In the genomic region with DNA sequence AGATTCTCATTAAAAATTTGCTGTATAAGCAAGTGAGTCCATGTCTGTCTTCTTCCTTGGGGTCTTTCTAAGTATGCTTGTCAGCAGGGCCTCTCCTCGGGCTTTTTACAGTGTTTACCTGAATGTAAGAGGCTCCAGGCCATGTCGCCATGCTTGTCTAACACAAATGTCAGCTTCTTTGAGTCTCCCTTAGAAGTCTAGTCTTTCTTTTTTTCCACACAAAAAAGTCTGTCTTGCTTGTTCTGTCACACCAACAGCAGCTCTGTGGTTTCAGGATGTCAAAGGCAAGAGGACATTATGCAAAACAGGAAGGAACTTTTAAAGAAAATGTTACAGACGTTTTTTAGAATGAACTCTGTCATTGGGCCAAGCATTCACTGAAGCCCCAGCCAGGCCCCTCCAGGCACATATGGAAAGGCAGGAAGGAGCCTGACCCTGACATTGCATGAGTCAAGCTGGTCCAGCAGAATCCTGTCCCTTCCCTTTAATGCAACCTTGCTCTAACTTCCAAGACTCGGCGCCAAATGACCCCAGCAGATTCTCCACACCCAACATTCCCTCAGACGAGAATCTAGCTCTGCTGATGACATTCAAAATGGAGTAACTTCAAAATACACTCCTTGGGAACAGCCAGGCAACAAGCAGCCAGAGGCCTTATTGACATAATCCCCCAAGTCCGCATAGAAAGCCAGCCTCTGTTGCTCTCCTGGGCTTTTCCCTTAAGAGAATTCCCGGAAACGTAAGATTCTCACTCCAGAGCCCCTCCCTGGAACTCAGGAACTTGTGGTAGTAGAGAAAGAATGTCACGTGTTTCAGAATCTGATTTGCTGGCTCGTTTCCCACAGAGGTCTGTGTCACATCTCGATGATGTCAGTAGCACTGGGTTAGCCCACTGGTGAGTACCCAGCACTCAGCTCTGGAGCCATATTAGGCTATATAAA, we compare ENCODE assay signal across 8 mouse cellular contexts. TPM values are rescaled to one million over a fixed set of nuclear protein-coding genes. Genes with fewer than 3 reads are reported as not detected.
DNase-seq lines count a peak whose midpoint lies in the region; ATAC-seq and TF ChIP-seq lines count a peak whose summit lies in the region.

No protein-coding gene starts in this region.

- peak overlapping the region; percentile 57; the same call in 1 of the 2 replicates for H3K27ac ChIP-seq in thymus, adult 2 months (ENCODE audit: control insufficient read depth, insufficient read depth, low read length)
- 0 out of 2 replicates have a peak overlapping the region, but pooled peaks have one; percentile 16 for H3K27ac ChIP-seq in embryonic facial prominence, embryonic 11.5 days (replicated peaks; ENCODE audit: low read depth, low read length)
- H3K27ac ChIP-seq in limb, embryonic 12.5 days = peak overlapping the region; percentile 72
- peak overlapping the region; percentile 12; the same call in 1 of the 2 replicates for H3K27ac ChIP-seq in midbrain, embryonic 16.5 days (ENCODE audit: low read length)

- no peak for TF ChIP-seq CTCF in thymus, adult 2 months (IDR thresholded peaks at IDR 0.05; ENCODE audit: borderline replicate concordance, control insufficient read depth, extremely low read depth, insufficient read depth, low read length, poor library complexity)

- no peaks in the 10 kb centered on the region for H3K9me3 ChIP-seq in embryonic facial prominence, embryonic 11.5 days (replicated peaks; ENCODE audit: control insufficient read depth, low read length)
- no peaks in the 10 kb centered on the region for H3K9me3 ChIP-seq in limb, embryonic 12.5 days
- no peaks in the 10 kb centered on the region for H3K9me3 ChIP-seq in midbrain, embryonic 16.5 days (replicated peaks; ENCODE audit: control insufficient read depth, low read length, poor library complexity, severe bottlenecking)

- WGBS in thymus, adult 2 months = 37% methylated on average over 12 of the region's 12 CpGs
- WGBS in embryonic facial prominence, embryonic 11.5 days = 46% methylated on average over 12 of the region's 12 CpGs
- WGBS in limb, embryonic 12.5 days = 65% methylated on average over 12 of the region's 12 CpGs
- 48% methylated on average over 12 of the region's 12 CpGs for WGBS in midbrain, embryonic 16.5 days

- peaks cover 39% of the 10 kb centered on the region for H3K4me1 ChIP-seq in thymus, adult 2 months (replicated peaks; ENCODE audit: control insufficient read depth, insufficient read depth, low read length)
- no peaks in the 10 kb centered on the region for H3K4me1 ChIP-seq in embryonic facial prominence, embryonic 11.5 days (ENCODE audit: control insufficient read depth, insufficient read depth, low read length)
- H3K4me1 ChIP-seq in limb, embryonic 12.5 days (replicated peaks) = peaks cover 35% of the 10 kb centered on the region
- H3K4me1 ChIP-seq in midbrain, embryonic 16.5 days (ENCODE audit: control insufficient read depth, insufficient read depth, low read length) = no peaks in the 10 kb centered on the region; the same call in 1 of the 2 replicates

- no peaks in the 10 kb centered on the region for H3K27me3 ChIP-seq in thymus, adult 2 months (ENCODE audit: control insufficient read depth, insufficient read depth, low read length)
- H3K27me3 ChIP-seq in embryonic facial prominence, embryonic 11.5 days (ENCODE audit: control insufficient read depth, insufficient read depth, low read length) = no peaks in the 10 kb centered on the region
- H3K27me3 ChIP-seq in limb, embryonic 12.5 days = no peaks in the 10 kb centered on the region
- no peaks in the 10 kb centered on the region for H3K27me3 ChIP-seq in midbrain, embryonic 16.5 days (ENCODE audit: control insufficient read depth, insufficient read depth, low read depth, low read length)

- H3K4me3 ChIP-seq in thymus, adult 2 months (ENCODE audit: control insufficient read depth, insufficient read depth, low read length) = no peak overlapping the region
- H3K4me3 ChIP-seq in embryonic facial prominence, embryonic 11.5 days (ENCODE audit: low read depth, low read length) = no peak overlapping the region
- H3K4me3 ChIP-seq in limb, embryonic 12.5 days (replicated peaks) = no peak overlapping the region
- H3K4me3 ChIP-seq in midbrain, embryonic 16.5 days (ENCODE audit: low read depth, low read length) = no peak overlapping the region

- H3K36me3 ChIP-seq in thymus, adult 2 months (ENCODE audit: control insufficient read depth, insufficient read depth, low read length) = no peaks in the 10 kb centered on the region
- no peaks in the 10 kb centered on the region for H3K36me3 ChIP-seq in embryonic facial prominence, embryonic 11.5 days (replicated peaks; ENCODE audit: control insufficient read depth, insufficient read depth, low read depth, low read length)
- H3K36me3 ChIP-seq in limb, embryonic 12.5 days = 0 out of 2 replicates have a peak, but pooled peaks cover 5% of the 10 kb centered on the region
- no peaks in the 10 kb centered on the region; the same call in 1 of the 2 replicates for H3K36me3 ChIP-seq in midbrain, embryonic 16.5 days (ENCODE audit: control insufficient read depth, insufficient read depth, low read length)

- no peak for DNase-seq in thymus, adult 2 months
- no peak for DNase-seq in thymus, postnatal 36 days
- DNase-seq in embryonic facial prominence, embryonic 11.5 days (ENCODE audit: low spot score) = peak; percentile 31
- peak; percentile 83 to 86 for DNase-seq in heart, postnatal 10 days
- no peak for DNase-seq in layer of hippocampus, adult 11-12 months (ENCODE audit: low spot score)
- no peak for DNase-seq in cerebellum, postnatal 36 days

- intact Hi-C loops in heart, postnatal 10 days (cut with DNase I) = no loop called here

- H3K9ac ChIP-seq in embryonic facial prominence, embryonic 11.5 days (replicated peaks; ENCODE audit: low read length) = no peak overlapping the region
- no peak overlapping the region for H3K9ac ChIP-seq in limb, embryonic 12.5 days (replicated peaks)
- no peak overlapping the region for H3K9ac ChIP-seq in midbrain, embryonic 16.5 days (ENCODE audit: low read depth, low read length)

- no peak overlapping the region for H3K4me2 ChIP-seq in embryonic facial prominence, embryonic 11.5 days (ENCODE audit: low read depth, low read length)
- no peak overlapping the region for H3K4me2 ChIP-seq in limb, embryonic 12.5 days
- H3K4me2 ChIP-seq in midbrain, embryonic 16.5 days (ENCODE audit: low read length) = no peak overlapping the region

- no peak for ATAC-seq in embryonic facial prominence, embryonic 11.5 days (replicated peaks; ENCODE audit: insufficient number of reproducible peaks, low FRiP score, low TSS enrichment, low read depth)
- no peak for ATAC-seq in limb, embryonic 12.5 days (ENCODE audit: insufficient number of reproducible peaks, insufficient read depth, low FRiP score, low TSS enrichment, low read depth)
- ATAC-seq in midbrain, embryonic 16.5 days = no peak

- TF ChIP-seq POLR2A in thymus, adult 2 months (IDR thresholded peaks at IDR 0.05; ENCODE audit: control insufficient read depth, extremely low read depth, insufficient read depth, low read length, poor library complexity) = no peak

RNA-seq across cellular contexts. Expression of a gene that starts 8.7 kb away (rescaled TPM):
- polyA plus RNA-seq in thymus, adult 2 months (2012; rRNA removed) = 34.1 and 49.4 TPM in 2 replicates
- 28.3 and 28.9 TPM in 2 replicates for polyA plus RNA-seq in embryonic facial prominence, embryonic 11.5 days (2014; fragmentation: Nextera tagmentation; extraction: Ambion mirVana)
- total RNA-seq in heart, postnatal 10 days (2021) = 100 to 1,000 TPM in 1 of 2 experiments, 10 to 100 TPM in 1; 95.5 to 103 TPM
- 32.9 and 37.4 TPM in 2 replicates for polyA plus RNA-seq in limb, embryonic 12.5 days (2016; fragmentation: Nextera tagmentation; extraction: Ambion mirVana)
- 5.8 and 6.4 TPM in 2 replicates for polyA plus RNA-seq in midbrain, embryonic 16.5 days (2015; fragmentation: Nextera tagmentation; extraction: Ambion mirVana)

Comparison
In these comparisons a context has a peak if more than half of its experiments do, and no peak if none do; other contexts are left out.
1. DNase-seq: peak in embryonic facial prominence, embryonic 11.5 days (single experiment) and heart, postnatal 10 days (2 of 2); none in thymus, adult 2 months (single experiment), thymus, postnatal 36 days (0 of 2), layer of hippocampus, adult 11-12 months (single experiment) and cerebellum, postnatal 36 days (0 of 2).
2. H3K27ac ChIP-seq: peak in every context shown above with its lines; median percentile 72 in limb, embryonic 12.5 days; 57 in thymus, adult 2 months; 16 in embryonic facial prominence, embryonic 11.5 days; 12 in midbrain, embryonic 16.5 days.